Mouse (Mus musculus): ENCODE data around the gene Clpp. TPM values are rescaled to one million over a fixed set of nuclear protein-coding genes. Genes with fewer than 3 reads are reported as not detected.

The Clpp gene
- 113 and 124 TPM in 2 replicates for polyA plus RNA-seq (2015; fragmentation: Nextera tagmentation; extraction: Ambion mirVana)

DNA sequence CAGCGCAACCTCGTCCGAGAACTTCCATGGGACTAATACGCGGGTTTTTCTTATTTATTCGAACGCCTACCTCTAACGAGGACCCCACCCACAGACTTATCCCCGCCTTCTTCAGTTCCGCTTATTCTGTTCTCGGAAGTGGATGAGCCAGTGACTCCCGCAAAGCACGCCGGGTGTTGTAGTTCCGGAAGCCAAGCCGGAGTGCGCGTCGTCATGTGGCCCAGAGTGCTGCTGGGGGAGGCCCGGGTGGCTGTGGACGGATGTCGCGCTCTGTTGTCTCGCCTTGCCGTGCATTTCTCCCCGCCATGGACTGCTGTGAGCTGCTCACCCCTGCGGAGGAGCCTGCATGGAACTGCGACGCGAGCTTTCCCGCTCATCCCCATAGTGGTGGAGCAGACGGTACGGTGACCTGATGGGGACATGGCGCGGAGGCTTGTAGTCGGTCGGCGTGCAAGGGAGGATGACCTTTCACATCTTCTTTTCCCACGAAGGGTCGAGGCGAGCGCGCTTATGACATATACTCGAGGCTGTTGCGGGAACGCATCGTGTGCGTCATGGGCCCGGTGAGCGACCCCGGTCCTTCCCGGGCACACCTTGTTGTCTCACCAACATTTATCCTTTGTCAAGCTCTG, at the start of gene Clpp:
Gene Clpp (plus strand): TSS at position 191 of the 632 bp plus-strand sequence.
- no peaks in the 10 kb centered on the region for H3K27me3 ChIP-seq (ENCODE audit: control insufficient read depth, insufficient read depth, low read depth, low read length)

DNA sequence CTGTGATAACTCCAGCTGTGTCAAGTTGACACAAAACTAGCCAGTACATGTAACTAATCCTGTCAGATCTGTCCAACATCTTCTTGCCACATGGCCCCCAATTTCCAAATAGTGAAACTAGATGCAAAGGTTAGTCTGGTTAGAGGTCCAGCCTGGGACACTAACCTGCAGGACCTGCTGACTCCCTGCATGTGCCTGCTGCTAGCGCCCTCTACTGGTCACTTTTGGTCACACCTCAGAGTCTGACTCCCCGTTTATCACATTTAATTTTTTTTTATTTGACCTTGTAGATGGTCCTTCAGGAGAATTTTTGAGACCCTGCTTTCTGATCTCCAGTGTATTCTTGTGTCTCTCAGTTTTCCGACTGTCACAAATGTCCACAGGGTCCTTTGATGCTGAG, 39.2 kb upstream of the Clpp start:
- H3K4me3 ChIP-seq (ENCODE audit: low read length), result no peak overlapping the region
- no peaks in the 10 kb centered on the region for H3K4me1 ChIP-seq (replicated peaks; ENCODE audit: control insufficient read depth, insufficient read depth, low read length)
- 11% methylated on average over 3 of the region's 3 CpGs for WGBS
- H3K4me2 ChIP-seq (ENCODE audit: low read depth, low read length), result no peak overlapping the region
- H3K27me3 ChIP-seq (ENCODE audit: control insufficient read depth, insufficient read depth, low read depth, low read length), result no peaks in the 10 kb centered on the region
- H3K9ac ChIP-seq (ENCODE audit: low read length), result no peak overlapping the region
- ATAC-seq (ENCODE audit: low read depth), result no peak
- H3K9me3 ChIP-seq (ENCODE audit: control insufficient read depth, low read length), result no peaks in the 10 kb centered on the region
- no peak overlapping the region for H3K27ac ChIP-seq (ENCODE audit: low read length)
- no peaks in the 10 kb centered on the region for H3K36me3 ChIP-seq (ENCODE audit: control insufficient read depth, insufficient read depth, low read length)

More for the DNA sequence above, at the start of gene Clpp:
- peaks cover 7% of the 10 kb centered on the region; the same call in 1 of the 2 replicates for H3K4me1 ChIP-seq (replicated peaks; ENCODE audit: control insufficient read depth, insufficient read depth, low read length)
- peak; percentile 98 for ATAC-seq (ENCODE audit: low read depth)
- no peaks in the 10 kb centered on the region for H3K9me3 ChIP-seq (ENCODE audit: control insufficient read depth, low read length)
- H3K36me3 ChIP-seq (ENCODE audit: control insufficient read depth, insufficient read depth, low read length), result peaks cover 20% of the 10 kb centered on the region
- WGBS, result under 1% methylated on average over 52 of the region's 52 CpGs
- H3K4me2 ChIP-seq (ENCODE audit: low read depth, low read length), result peak within 1 kb of the TSS; percentile 79
- H3K9ac ChIP-seq (ENCODE audit: low read length), result peak within 1 kb of the TSS; percentile 88
- H3K4me3 ChIP-seq (ENCODE audit: low read length), result peak within 1 kb of the TSS; percentile 96
- peak within 1 kb of the TSS; percentile 80 for H3K27ac ChIP-seq (ENCODE audit: low read length)

DNA sequence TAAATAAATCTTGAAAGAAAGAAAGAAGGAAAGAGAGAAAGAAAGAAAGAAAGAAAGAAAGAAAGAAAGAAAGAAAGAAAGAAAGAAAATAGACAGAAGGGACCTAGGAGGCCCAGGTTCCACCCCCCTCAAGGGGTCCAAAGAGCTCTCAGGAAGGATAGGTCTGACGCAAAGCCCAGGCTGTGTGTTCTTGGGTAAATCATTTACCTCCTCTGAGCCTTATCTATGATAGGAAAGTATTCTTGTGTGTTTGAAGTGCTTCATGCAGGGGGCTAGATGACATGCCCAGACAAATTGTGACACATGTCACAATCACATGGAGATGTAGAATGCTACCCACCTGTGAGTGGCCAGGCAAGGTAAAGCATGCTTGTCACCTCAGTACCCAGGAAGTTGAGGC, 37.5 kb upstream of the Clpp start:
- no peak for ATAC-seq (ENCODE audit: low read depth)
- Histone ChIP-seq H3K4me2 (ENCODE audit: low read depth, low read length) (no peak overlapping the region), H3K9ac (ENCODE audit: low read length) (no peak overlapping the region), H3K27ac (ENCODE audit: low read length) (no peak overlapping the region), H3K4me1 (replicated peaks; ENCODE audit: control insufficient read depth, insufficient read depth, low read length) (no peaks in the 10 kb centered on the region), H3K36me3 (ENCODE audit: control insufficient read depth, insufficient read depth, low read length) (no peaks in the 10 kb centered on the region), H3K9me3 (ENCODE audit: control insufficient read depth, low read length) (no peaks in the 10 kb centered on the region), H3K4me3 (ENCODE audit: low read length) (no peak overlapping the region), H3K27me3 (ENCODE audit: control insufficient read depth, insufficient read depth, low read depth, low read length) (no peaks in the 10 kb centered on the region)
- WGBS, result 41% methylated on average over 1 of the region's 1 CpGs

DNA sequence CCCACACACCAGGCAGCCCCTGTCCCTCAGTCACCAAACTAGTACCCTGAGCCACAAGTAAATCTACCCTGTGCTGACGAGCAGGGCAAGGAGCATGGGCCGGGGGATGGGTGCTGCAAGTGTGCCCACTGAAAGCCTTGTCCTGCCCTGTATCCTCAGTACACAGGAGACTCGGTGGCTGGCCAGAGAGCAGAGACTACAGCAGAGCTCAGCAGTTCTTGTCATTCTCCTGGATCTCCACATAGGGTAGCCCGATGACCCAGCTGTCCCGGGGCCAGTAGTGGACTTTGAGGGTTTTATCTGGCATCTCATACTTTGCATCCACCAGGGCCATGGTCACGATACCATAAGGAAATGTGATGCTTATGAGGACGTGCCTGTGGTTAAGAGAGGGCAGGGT, 35.2 kb upstream of the Clpp start:
- Histone ChIP-seq H3K36me3 (ENCODE audit: control insufficient read depth, insufficient read depth, low read length) (no peaks in the 10 kb centered on the region), H3K4me3 (ENCODE audit: low read length) (no peak overlapping the region), H3K27me3 (ENCODE audit: control insufficient read depth, insufficient read depth, low read depth, low read length) (no peaks in the 10 kb centered on the region), H3K9ac (ENCODE audit: low read length) (no peak overlapping the region), H3K27ac (ENCODE audit: low read length) (no peak overlapping the region), H3K4me2 (ENCODE audit: low read depth, low read length) (no peak overlapping the region), H3K4me1 (replicated peaks; ENCODE audit: control insufficient read depth, insufficient read depth, low read length) (peaks cover 3% of the 10 kb centered on the region; the same call in 1 of the 2 replicates), H3K9me3 (ENCODE audit: control insufficient read depth, low read length) (no peaks in the 10 kb centered on the region)
- WGBS, result 75% methylated on average over 7 of the region's 7 CpGs
- ATAC-seq (ENCODE audit: low read depth), result no peak

DNA sequence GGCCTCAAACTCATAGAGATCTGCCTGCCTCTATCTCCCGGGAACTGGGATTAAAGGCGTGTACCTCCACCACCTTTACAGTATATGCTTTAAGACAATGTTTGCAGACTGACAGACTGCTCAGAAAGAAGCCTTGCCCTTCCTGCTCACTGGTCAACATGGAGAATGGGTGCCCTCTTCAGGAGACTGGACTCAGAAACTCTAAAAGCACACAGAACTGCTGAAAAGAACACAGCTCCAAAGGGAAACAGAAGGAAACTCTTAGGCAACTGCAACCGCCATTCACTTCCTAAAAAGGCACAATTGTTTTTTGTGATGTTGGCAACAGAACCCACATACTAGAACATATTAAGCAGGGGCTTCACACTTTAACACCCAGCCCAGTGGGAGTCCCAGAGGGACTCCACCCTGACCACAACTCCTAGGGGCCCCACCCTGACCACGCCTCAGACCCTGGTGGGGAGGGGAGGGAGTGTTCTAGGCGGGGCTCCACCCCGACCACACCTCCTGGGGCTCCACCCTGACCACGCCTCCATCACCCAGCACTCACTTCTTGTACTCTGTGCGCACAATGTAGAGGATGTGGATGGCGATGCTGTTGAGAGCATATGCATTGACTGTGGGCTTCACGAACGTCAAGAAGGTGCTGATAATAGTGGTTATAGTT, 32.2 kb upstream of the Clpp start:
- H3K36me3 ChIP-seq (ENCODE audit: control insufficient read depth, insufficient read depth, low read length), result no peaks in the 10 kb centered on the region
- H3K27me3 ChIP-seq (ENCODE audit: control insufficient read depth, insufficient read depth, low read depth, low read length), result no peaks in the 10 kb centered on the region
- 16% methylated on average over 11 of the region's 11 CpGs for WGBS
- peak overlapping the region; percentile 24; the same call in 1 of the 2 replicates for H3K4me2 ChIP-seq (ENCODE audit: low read depth, low read length)
- no peak overlapping the region for H3K27ac ChIP-seq (ENCODE audit: low read length)
- H3K9ac ChIP-seq (ENCODE audit: low read length), result no peak overlapping the region
- peak; percentile 85 for ATAC-seq (ENCODE audit: low read depth)
- no peak overlapping the region for H3K4me3 ChIP-seq (ENCODE audit: low read length)
- H3K4me1 ChIP-seq (replicated peaks; ENCODE audit: control insufficient read depth, insufficient read depth, low read length), result peaks cover 3% of the 10 kb centered on the region; the same call in 1 of the 2 replicates
- H3K9me3 ChIP-seq (ENCODE audit: control insufficient read depth, low read length), result no peaks in the 10 kb centered on the region

DNA sequence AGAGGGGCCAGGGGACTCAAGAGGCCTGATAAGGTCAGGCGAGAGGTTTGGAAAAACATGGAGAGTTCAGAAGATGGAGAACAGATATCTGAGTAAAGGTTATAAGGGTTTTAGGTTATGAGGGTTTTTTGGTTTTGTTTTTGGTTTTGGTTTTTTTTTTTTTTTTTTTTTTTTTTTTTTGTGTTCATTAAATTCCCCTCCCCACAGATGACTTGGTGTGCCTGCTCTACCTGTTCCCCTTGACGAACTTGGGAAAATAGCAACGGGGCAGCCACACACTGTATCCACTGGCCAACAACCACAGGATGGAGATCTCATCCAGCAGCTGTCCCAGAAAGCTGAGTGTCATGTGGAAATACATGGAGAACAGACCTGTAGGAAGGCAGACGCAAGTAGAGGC, 31.4 kb upstream of the Clpp start:
- Histone ChIP-seq H3K27ac (ENCODE audit: low read length) (no peak overlapping the region), H3K4me3 (ENCODE audit: low read length) (no peak overlapping the region), H3K4me2 (ENCODE audit: low read depth, low read length) (no peak overlapping the region), H3K9me3 (ENCODE audit: control insufficient read depth, low read length) (no peaks in the 10 kb centered on the region), H3K9ac (ENCODE audit: low read length) (no peak overlapping the region), H3K27me3 (ENCODE audit: control insufficient read depth, insufficient read depth, low read depth, low read length) (no peaks in the 10 kb centered on the region), H3K36me3 (ENCODE audit: control insufficient read depth, insufficient read depth, low read length) (no peaks in the 10 kb centered on the region), H3K4me1 (replicated peaks; ENCODE audit: control insufficient read depth, insufficient read depth, low read length) (peaks cover 3% of the 10 kb centered on the region; the same call in 1 of the 2 replicates)
- ATAC-seq (ENCODE audit: low read depth), result no peak
- WGBS, result 59% methylated on average over 4 of the region's 4 CpGs

DNA sequence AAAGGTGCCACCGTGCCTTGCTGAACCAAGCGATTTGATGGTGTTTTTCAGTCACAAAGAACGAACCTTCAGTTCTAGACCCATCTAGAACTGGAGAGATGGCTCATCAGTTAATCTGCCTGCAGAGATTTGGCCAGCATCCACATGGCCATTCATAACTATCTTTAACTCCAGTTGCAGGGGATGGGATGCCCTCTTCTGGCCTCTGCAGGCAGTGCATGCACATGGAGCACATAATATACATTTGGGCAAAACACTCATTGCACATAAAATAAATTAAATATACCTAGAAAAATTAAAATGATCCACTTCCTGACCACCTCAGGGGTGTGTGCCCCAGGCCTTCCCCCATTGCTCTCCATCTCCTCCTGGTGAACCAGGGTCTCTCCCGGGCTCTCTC, 28.2 kb upstream of the Clpp start:
- no peak for ATAC-seq (ENCODE audit: low read depth)
- WGBS, result 81% methylated on average over 4 of the region's 4 CpGs

DNA sequence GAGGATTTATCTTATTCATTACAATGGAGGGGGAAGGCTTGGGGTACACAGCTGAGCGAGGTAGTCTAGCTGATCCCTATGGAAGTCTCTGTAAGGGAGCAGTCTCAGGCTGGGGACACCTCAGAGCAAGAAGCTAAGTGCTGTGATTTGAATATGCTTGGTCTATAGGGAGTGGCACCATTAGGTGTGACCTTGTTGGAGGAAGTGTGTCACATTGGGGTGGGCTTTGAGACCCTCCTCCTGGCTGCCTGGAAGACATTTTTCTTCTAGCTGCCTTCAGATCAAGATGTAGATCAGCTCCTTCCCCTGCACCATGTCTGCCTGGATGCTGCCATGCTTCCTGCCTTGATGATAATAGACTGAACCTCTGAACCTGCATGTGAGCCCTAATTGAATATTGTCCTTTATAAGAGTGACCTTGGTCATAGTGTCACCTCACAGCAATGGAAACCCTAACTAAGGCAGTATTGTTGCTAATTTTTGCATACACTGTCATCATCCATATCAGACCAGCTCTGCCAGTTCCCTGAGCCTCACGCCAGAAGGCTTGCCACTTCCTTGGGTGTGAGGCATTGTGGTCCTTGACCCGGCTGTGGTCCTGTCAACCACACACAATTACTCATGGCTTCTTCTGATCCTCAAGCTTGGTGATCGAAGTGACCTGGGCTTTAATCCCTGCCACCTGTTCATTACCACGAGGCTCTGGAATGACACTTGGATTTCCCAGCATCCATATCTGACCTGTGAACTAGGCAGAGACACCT, 27.3 kb upstream of the Clpp start:
- ATAC-seq (ENCODE audit: low read depth), result no peak
- 74% methylated on average over 5 of the region's 5 CpGs for WGBS
- Histone ChIP-seq H3K9me3 (ENCODE audit: control insufficient read depth, low read length) (no peaks in the 10 kb centered on the region), H3K4me2 (ENCODE audit: low read depth, low read length) (no peak overlapping the region), H3K4me3 (ENCODE audit: low read length) (no peak overlapping the region), H3K27ac (ENCODE audit: low read length) (no peak overlapping the region), H3K9ac (ENCODE audit: low read length) (no peak overlapping the region), H3K27me3 (ENCODE audit: control insufficient read depth, insufficient read depth, low read depth, low read length) (no peaks in the 10 kb centered on the region), H3K36me3 (ENCODE audit: control insufficient read depth, insufficient read depth, low read length) (no peaks in the 10 kb centered on the region), H3K4me1 (replicated peaks; ENCODE audit: control insufficient read depth, insufficient read depth, low read length) (peaks cover 3% of the 10 kb centered on the region; the same call in 1 of the 2 replicates)

More for the DNA sequence above, 28.2 kb upstream of the Clpp start:
- no peaks in the 10 kb centered on the region for H3K9me3 ChIP-seq (ENCODE audit: control insufficient read depth, low read length)
- no peak overlapping the region for H3K27ac ChIP-seq (ENCODE audit: low read length)
- no peaks in the 10 kb centered on the region for H3K36me3 ChIP-seq (ENCODE audit: control insufficient read depth, insufficient read depth, low read length)
- H3K4me3 ChIP-seq (ENCODE audit: low read length), result no peak overlapping the region
- H3K4me2 ChIP-seq (ENCODE audit: low read depth, low read length), result no peak overlapping the region
- no peaks in the 10 kb centered on the region for H3K27me3 ChIP-seq (ENCODE audit: control insufficient read depth, insufficient read depth, low read depth, low read length)
- H3K9ac ChIP-seq (ENCODE audit: low read length), result no peak overlapping the region
- H3K4me1 ChIP-seq (replicated peaks; ENCODE audit: control insufficient read depth, insufficient read depth, low read length), result peaks cover 3% of the 10 kb centered on the region; the same call in 1 of the 2 replicates

DNA sequence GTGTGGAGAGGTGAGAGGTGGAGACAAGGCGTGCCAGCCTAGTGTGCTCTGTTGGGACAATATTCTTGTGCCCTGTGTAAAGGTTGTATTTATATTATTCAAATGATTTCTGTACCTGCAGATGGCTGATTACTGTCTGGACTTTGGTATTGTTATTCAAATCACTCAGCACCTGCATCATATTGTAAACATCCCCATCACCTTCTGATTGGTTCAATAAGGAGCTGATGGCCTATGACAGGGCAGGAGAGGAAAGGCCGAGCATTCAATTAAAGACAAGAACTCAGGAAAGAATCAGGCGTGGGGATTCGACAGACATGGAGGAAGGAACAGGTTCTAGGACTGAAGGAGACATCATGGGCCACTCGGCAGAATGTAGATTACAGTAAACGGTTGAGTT, 26.5 kb upstream of the Clpp start:
- Histone ChIP-seq H3K36me3 (ENCODE audit: control insufficient read depth, insufficient read depth, low read length) (no peaks in the 10 kb centered on the region), H3K9me3 (ENCODE audit: control insufficient read depth, low read length) (no peaks in the 10 kb centered on the region), H3K4me1 (replicated peaks; ENCODE audit: control insufficient read depth, insufficient read depth, low read length) (no peaks in the 10 kb centered on the region), H3K9ac (ENCODE audit: low read length) (no peak overlapping the region), H3K4me2 (ENCODE audit: low read depth, low read length) (no peak overlapping the region), H3K27ac (ENCODE audit: low read length) (no peak overlapping the region), H3K27me3 (ENCODE audit: control insufficient read depth, insufficient read depth, low read depth, low read length) (no peaks in the 10 kb centered on the region; the same call in 1 of the 2 replicates), H3K4me3 (ENCODE audit: low read length) (no peak overlapping the region)
- ATAC-seq (ENCODE audit: low read depth), result no peak
- 65% methylated on average over 6 of the region's 6 CpGs for WGBS

All from lung, embryonic 16.5 days (tissue).